Comparison of ENCODE assay signal across 15 mouse cellular contexts in genomic region chr2:124601702-124602378, GRCm38 (mm10).
"Had no signal": no experiment of that assay in that cellular context is flagged by ENCODE, and none has a peak within 500 bp of the region (broad histone marks: within the 10 kb centered on the region; RNA-seq: fewer than 3 reads in every experiment).

No protein-coding gene starts in this region.

- H3K27ac ChIP-seq: liver, embryonic 13.5 days; lung, embryonic 15.5 days; macrophage; midbrain, embryonic 15.5 days; neural tube, embryonic 12.5 days had no signal

- H3K27me3 ChIP-seq: liver, embryonic 13.5 days; neural tube, embryonic 12.5 days had no signal

- H3K9ac ChIP-seq: limb, embryonic 12.5 days; liver, embryonic 13.5 days; liver, postnatal 0 days; lung, embryonic 15.5 days; midbrain, embryonic 15.5 days; neural tube, embryonic 12.5 days had no signal

- ATAC-seq: liver, postnatal 0 days; midbrain, embryonic 15.5 days had no signal

- H3K36me3 ChIP-seq: limb, embryonic 12.5 days; liver, embryonic 13.5 days; lung, embryonic 15.5 days; midbrain, embryonic 15.5 days; neural tube, embryonic 12.5 days had no signal

- H3K4me2 ChIP-seq: limb, embryonic 12.5 days; liver, embryonic 13.5 days; lung, embryonic 15.5 days; midbrain, embryonic 11.5 days; midbrain, embryonic 15.5 days; neural tube, embryonic 12.5 days had no signal

- H3K4me1 ChIP-seq: liver, embryonic 13.5 days; lung, embryonic 15.5 days; midbrain, embryonic 15.5 days had no signal

- H3K9me3 ChIP-seq: limb, embryonic 12.5 days; liver, embryonic 13.5 days; lung, embryonic 15.5 days; megakaryocyte, embryonic 14.5 days; midbrain, embryonic 15.5 days; neural tube, embryonic 12.5 days had no signal

- H3K4me3 ChIP-seq: limb, embryonic 12.5 days; liver, embryonic 13.5 days; lung, embryonic 15.5 days; megakaryocyte, embryonic 14.5 days; midbrain, embryonic 15.5 days; neural tube, embryonic 12.5 days had no signal

- DNase-seq: kidney, postnatal 36 days; liver; liver, embryonic 13.5 days; liver, postnatal 0 days; lung, postnatal 14 days; right cerebral cortex, postnatal 4 days; thymus, adult 2 months; thymus, postnatal 25 days had no signal
